Mouse (Mus musculus): ENCODE measurements around the gene Dyrk3. TPM values are rescaled to one million over a fixed set of nuclear protein-coding genes. Genes with fewer than 3 reads are reported as not detected.

Dyrk3 gene
- polyA plus RNA-seq, 1 experiment: 27.6 TPM

DNA sequence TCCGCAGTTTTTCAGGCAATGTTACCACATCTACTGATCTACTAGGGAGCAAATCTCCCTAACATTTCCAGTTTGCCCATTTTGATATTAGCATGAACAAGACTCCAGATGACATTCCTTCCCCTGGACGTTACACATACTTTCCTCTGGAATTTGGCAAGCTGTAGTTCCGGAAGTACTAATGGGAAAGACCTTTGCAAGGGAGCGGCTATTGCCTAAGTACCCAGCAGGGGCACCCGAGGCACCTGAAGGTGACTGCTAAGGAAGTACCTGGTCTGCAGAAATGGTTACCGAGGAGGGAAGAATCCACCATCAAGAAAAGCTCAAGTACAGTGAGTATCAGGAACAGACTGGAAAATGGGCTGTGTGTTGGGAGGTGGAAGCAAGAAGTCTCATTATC lies 25.6 kb downstream of the Dyrk3 start:
- Histone ChIP-seq H3K9me3 (replicated peaks; ENCODE audit: control insufficient read depth, insufficient read depth, low read length, poor library complexity, severe bottlenecking) (no peaks in the 10 kb centered on the region), H3K27ac (ENCODE audit: insufficient read depth, low read length) (no peak overlapping the region), H3K4me1 (ENCODE audit: control insufficient read depth, insufficient read depth, low read length) (peaks cover 1% of the 10 kb centered on the region), H3K27me3 (ENCODE audit: control insufficient read depth, insufficient read depth, low read length, poor library complexity, severe bottlenecking) (no peaks in the 10 kb centered on the region), H3K36me3 (ENCODE audit: control insufficient read depth, insufficient read depth, low read length, poor library complexity, severe bottlenecking) (no peaks in the 10 kb centered on the region), H3K4me3 (ENCODE audit: low read depth, low read length) (no peak overlapping the region), H3K9ac (ENCODE audit: low read depth, poor library complexity, severe bottlenecking) (no peak overlapping the region)
- TF ChIP-seq CTCF (IDR thresholded peaks at IDR 0.05; ENCODE audit: low read depth, low read length) (peak; percentile 5), EP300 (IDR thresholded peaks at IDR 0.05; ENCODE audit: insufficient read depth, low read depth, low read length) (no peak), POLR2A (IDR thresholded peaks at IDR 0.05; ENCODE audit: insufficient read depth, low read length) (no peak)

DNA sequence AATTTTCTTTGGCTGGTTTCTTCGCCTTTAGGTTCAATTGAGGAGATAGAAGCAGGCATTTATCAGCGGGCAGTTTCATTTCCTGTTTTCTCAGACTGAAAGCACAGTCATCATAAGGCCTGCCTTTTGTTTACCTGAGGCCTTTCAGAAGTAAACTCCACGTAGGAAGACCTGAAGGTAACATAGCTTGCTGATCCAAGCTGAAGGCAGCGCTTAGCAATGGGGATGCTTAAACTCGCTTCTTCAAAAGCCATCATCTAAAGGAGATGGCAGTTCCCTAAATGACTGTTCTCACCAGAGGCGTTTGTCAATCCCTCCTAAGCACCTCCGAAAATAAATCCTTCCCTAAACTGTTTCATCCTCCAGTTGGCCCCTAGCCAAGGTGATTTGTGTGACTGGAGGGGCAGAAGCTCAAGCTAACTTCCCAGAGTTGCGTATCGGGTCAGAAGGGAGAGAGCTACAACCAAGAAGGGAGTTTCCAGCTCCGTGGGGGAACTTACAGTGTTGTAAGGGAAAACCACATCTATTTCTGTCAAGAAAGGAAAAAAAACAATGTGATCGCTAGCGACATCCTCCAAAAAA lies 27.5 kb downstream of the Dyrk3 start:
- no peak overlapping the region for H3K27ac ChIP-seq (ENCODE audit: insufficient read depth, low read length)
- no peak overlapping the region for H3K9ac ChIP-seq (ENCODE audit: low read depth, poor library complexity, severe bottlenecking)
- no peak for TF ChIP-seq POLR2A (IDR thresholded peaks at IDR 0.05; ENCODE audit: insufficient read depth, low read length)
- no peak for TF ChIP-seq EP300 (IDR thresholded peaks at IDR 0.05; ENCODE audit: insufficient read depth, low read depth, low read length)
- TF ChIP-seq CTCF (IDR thresholded peaks at IDR 0.05; ENCODE audit: low read depth, low read length): no peak
- H3K36me3 ChIP-seq (ENCODE audit: control insufficient read depth, insufficient read depth, low read length, poor library complexity, severe bottlenecking): no peaks in the 10 kb centered on the region
- H3K4me1 ChIP-seq (ENCODE audit: control insufficient read depth, insufficient read depth, low read length): peaks cover 2% of the 10 kb centered on the region
- H3K27me3 ChIP-seq (ENCODE audit: control insufficient read depth, insufficient read depth, low read length, poor library complexity, severe bottlenecking): no peaks in the 10 kb centered on the region
- no peaks in the 10 kb centered on the region for H3K9me3 ChIP-seq (replicated peaks; ENCODE audit: control insufficient read depth, insufficient read depth, low read length, poor library complexity, severe bottlenecking)
- H3K4me3 ChIP-seq (ENCODE audit: low read depth, low read length): no peak overlapping the region

DNA sequence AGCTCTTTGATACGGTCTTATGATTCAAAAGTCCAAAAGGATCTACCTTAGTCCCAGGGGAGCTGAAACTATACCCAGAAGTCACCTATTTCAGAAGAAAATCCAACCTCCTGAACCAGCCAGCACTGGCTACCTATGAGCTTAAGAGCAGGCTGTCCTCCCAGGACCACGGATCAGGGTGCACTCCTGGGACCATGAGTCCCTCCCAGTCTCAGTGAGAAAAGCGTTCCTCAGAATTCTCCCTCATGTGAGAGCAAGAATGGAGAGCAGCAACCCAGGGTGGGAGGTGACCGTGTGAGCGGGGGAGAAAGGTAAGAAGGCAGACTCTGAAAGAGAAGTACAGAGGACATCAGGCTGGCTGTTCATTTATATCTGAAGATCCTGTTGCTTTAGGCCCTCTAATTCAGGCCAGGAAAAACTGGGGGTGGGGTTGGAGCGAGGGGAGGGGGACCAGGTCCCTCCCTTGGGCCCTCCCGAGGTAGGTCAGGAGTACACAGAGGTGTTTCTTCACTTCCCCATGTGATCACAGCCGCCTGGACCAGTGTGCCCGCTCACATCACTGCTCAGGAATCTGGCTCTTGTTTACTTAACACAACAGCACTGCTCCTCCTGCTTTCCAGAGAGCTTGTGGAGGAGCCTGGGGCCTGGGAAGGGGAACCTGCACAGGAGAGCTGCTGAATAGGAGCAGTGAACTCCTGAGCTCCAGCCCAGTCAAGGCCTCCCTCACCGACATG lies 30.4 kb downstream of the Dyrk3 start:
- TF ChIP-seq POLR2A (IDR thresholded peaks at IDR 0.05; ENCODE audit: insufficient read depth, low read length): no peak
- no peak for TF ChIP-seq CTCF (IDR thresholded peaks at IDR 0.05; ENCODE audit: low read depth, low read length)
- H3K36me3 ChIP-seq (ENCODE audit: control insufficient read depth, insufficient read depth, low read length, poor library complexity, severe bottlenecking): no peaks in the 10 kb centered on the region
- no peaks in the 10 kb centered on the region for H3K9me3 ChIP-seq (replicated peaks; ENCODE audit: control insufficient read depth, insufficient read depth, low read length, poor library complexity, severe bottlenecking)
- no peaks in the 10 kb centered on the region for H3K27me3 ChIP-seq (ENCODE audit: control insufficient read depth, insufficient read depth, low read length, poor library complexity, severe bottlenecking)
- peaks cover 2% of the 10 kb centered on the region for H3K4me1 ChIP-seq (ENCODE audit: control insufficient read depth, insufficient read depth, low read length)
- H3K4me3 ChIP-seq (ENCODE audit: low read depth, low read length): no peak overlapping the region
- no peak overlapping the region for H3K27ac ChIP-seq (ENCODE audit: insufficient read depth, low read length)
- no peak overlapping the region for H3K9ac ChIP-seq (ENCODE audit: low read depth, poor library complexity, severe bottlenecking)

DNA sequence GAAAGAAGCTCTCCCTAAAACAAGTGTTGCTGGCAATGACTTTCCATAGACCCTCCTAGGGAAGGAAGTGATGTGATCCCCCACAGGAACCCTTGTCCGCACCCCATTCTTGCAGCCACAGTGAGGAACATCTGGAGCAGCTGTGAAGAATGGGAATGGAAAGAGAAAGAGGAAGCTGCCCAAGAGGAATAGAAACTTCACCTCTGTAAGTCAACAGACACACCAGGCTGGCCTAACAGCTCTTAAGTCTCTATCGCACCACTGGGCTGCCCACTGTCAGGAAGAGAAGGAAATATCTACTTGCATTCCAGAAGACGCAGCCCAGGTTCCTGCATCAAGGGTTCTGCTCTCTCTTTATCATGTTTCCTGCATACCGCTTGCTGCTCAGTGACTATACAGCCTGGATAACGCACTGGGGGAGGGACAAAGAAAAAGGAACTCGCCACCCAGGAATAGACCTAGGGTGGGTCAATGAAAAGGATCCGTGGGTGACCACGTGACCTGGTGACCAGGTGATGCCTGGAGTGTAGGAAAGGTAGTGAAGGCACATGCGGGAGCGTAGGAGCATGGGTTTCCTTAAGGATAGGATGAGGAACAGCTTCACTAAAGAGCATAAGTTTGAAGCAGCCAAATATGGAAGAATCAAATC lies 34.2 kb downstream of the Dyrk3 start:
- Histone ChIP-seq H3K27me3 (ENCODE audit: control insufficient read depth, insufficient read depth, low read length, poor library complexity, severe bottlenecking) (0 out of 2 replicates have a peak, but pooled peaks cover 2% of the 10 kb centered on the region), H3K9ac (ENCODE audit: low read depth, poor library complexity, severe bottlenecking) (no peak overlapping the region), H3K9me3 (replicated peaks; ENCODE audit: control insufficient read depth, insufficient read depth, low read length, poor library complexity, severe bottlenecking) (no peaks in the 10 kb centered on the region), H3K36me3 (ENCODE audit: control insufficient read depth, insufficient read depth, low read length, poor library complexity, severe bottlenecking) (no peaks in the 10 kb centered on the region), H3K4me3 (ENCODE audit: low read depth, low read length) (no peak overlapping the region), H3K27ac (ENCODE audit: insufficient read depth, low read length) (no peak overlapping the region), H3K4me1 (ENCODE audit: control insufficient read depth, insufficient read depth, low read length) (peaks cover 2% of the 10 kb centered on the region)
- TF ChIP-seq EP300 (IDR thresholded peaks at IDR 0.05; ENCODE audit: insufficient read depth, low read depth, low read length): no peak

DNA sequence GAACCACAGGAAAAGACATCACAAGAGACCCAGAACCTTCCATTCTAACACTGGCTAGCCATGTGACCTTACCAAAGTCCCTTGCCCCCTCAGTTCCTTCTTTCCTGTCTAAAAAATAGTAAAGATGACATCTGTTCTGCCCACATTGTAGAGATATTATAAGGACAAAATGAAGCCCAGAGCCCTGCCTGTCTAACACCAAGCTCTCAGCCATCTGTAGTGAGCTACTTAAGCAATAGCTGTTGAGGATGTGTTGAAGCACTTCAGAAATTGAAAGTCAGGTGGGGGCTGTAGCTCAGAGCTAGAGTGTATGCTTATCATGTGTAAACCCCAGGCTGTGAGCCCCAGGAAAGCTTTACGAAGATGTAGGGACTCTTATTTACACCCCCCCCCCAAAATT lies 37.3 kb downstream of the Dyrk3 start:
- H3K36me3 ChIP-seq (ENCODE audit: control insufficient read depth, insufficient read depth, low read length, poor library complexity, severe bottlenecking): no peaks in the 10 kb centered on the region
- H3K4me1 ChIP-seq (ENCODE audit: control insufficient read depth, insufficient read depth, low read length): no peaks in the 10 kb centered on the region
- H3K4me3 ChIP-seq (ENCODE audit: low read depth, low read length): no peak overlapping the region
- H3K9ac ChIP-seq (ENCODE audit: low read depth, poor library complexity, severe bottlenecking): no peak overlapping the region
- no peak overlapping the region for H3K27ac ChIP-seq (ENCODE audit: insufficient read depth, low read length)
- no peaks in the 10 kb centered on the region for H3K9me3 ChIP-seq (replicated peaks; ENCODE audit: control insufficient read depth, insufficient read depth, low read length, poor library complexity, severe bottlenecking)
- H3K27me3 ChIP-seq (ENCODE audit: control insufficient read depth, insufficient read depth, low read length, poor library complexity, severe bottlenecking): peaks cover 2% of the 10 kb centered on the region; the same call in 1 of the 2 replicates
- TF ChIP-seq EP300 (IDR thresholded peaks at IDR 0.05; ENCODE audit: insufficient read depth, low read depth, low read length): no peak
- no peak for TF ChIP-seq POLR2A (IDR thresholded peaks at IDR 0.05; ENCODE audit: insufficient read depth, low read length)
- TF ChIP-seq CTCF (IDR thresholded peaks at IDR 0.05; ENCODE audit: low read depth, low read length): no peak

DNA sequence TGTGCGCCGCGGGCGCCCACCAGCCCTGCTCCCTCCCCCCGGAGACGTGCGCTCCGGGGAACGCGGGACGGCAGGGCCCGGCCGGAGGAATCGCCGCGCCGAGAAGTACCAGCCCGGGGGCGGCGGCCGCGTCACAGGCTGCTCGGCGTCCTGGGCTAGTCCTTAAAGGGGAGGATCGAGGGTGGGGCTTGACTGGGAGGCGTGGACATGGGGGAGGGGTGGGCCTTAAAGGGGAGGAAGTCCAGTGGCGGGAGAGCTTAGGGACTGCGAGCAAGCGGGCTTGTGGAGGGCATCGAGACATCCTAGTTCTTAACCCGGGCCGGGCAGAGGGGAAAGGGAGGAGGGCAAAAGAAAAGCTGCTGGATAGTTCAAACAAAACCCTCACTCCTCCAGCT lies 40.4 kb downstream of the Dyrk3 start, which contains the start of gene Mapkapk2:
Gene Mapkapk2, minus strand, starts transcription at position 127 of the 395 bp plus-strand sequence.
- no peaks in the 10 kb centered on the region for H3K9me3 ChIP-seq (replicated peaks; ENCODE audit: control insufficient read depth, insufficient read depth, low read length, poor library complexity, severe bottlenecking)
- no peaks in the 10 kb centered on the region for H3K36me3 ChIP-seq (ENCODE audit: control insufficient read depth, insufficient read depth, low read length, poor library complexity, severe bottlenecking)
- H3K4me1 ChIP-seq (ENCODE audit: control insufficient read depth, insufficient read depth, low read length): no peaks in the 10 kb centered on the region
- peak within 1 kb of the TSS; percentile 59 for H3K4me3 ChIP-seq (ENCODE audit: low read depth, low read length)
- TF ChIP-seq POLR2A (IDR thresholded peaks at IDR 0.05; ENCODE audit: insufficient read depth, low read length): no peak
- no peak for TF ChIP-seq CTCF (IDR thresholded peaks at IDR 0.05; ENCODE audit: low read depth, low read length)
- TF ChIP-seq EP300 (IDR thresholded peaks at IDR 0.05; ENCODE audit: insufficient read depth, low read depth, low read length): 0 out of 2 replicates have a peak, but pooled peaks have one; percentile 54
- peak within 1 kb of the TSS; percentile 53 for H3K9ac ChIP-seq (ENCODE audit: low read depth, poor library complexity, severe bottlenecking)
- H3K27me3 ChIP-seq (ENCODE audit: control insufficient read depth, insufficient read depth, low read length, poor library complexity, severe bottlenecking): peaks cover 2% of the 10 kb centered on the region; the same call in 1 of the 2 replicates
- H3K27ac ChIP-seq (ENCODE audit: insufficient read depth, low read length): no peak within 1 kb of the TSS

All from ES-Bruce4 (cell line).